Mouse (Mus musculus) brain, embryonic 14.5 days (tissue): ENCODE measurements around the gene Icam5.

Experiments used
- CTCF ChIP-seq: fragments of 200-500 bp; IDR thresholded peaks from 2 replicates; pipeline ENCODE4 v1.5.1; 2012; ENCODE audit warnings: inconsistent platforms, mild to moderate bottlenecking, moderate library complexity, borderline replicate concordance; ENCODE audit not compliant: insufficient read depth, insufficient read length; ENCODE audit errors: extremely low read depth
- POLR2A ChIP-seq: fragments of 200-500 bp; IDR thresholded peaks from 2 replicates; pipeline ENCODE4 v1.6.1; 2012; ENCODE audit warnings: mild to moderate bottlenecking, inconsistent platforms, borderline replicate concordance; ENCODE audit not compliant: poor library complexity, insufficient read depth, insufficient read length, severe bottlenecking; ENCODE audit errors: extremely low read depth

DNA sequence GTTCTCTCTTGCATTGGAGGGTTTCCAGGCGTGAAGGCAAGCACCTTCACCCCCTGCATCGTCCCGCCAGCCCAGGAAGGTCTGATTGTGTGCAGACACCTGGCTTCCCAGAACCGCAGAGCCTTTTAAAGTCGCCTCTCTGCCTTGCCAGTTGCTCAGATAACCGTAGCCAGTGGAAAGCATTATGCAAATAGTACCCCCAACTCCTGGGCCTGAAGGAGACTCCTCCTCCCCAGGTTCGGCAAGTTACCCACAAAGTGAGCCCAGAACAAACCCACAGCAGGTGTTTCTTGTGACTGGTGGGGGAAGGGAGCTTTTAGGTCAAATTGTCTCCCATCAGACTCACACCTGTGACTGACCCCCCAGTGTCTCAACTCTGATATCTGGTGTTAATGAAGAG is 43.9 kb upstream of the Icam5 start:
- TF ChIP-seq CTCF: no peak
- no peak for TF ChIP-seq POLR2A
